In the genomic region with DNA sequence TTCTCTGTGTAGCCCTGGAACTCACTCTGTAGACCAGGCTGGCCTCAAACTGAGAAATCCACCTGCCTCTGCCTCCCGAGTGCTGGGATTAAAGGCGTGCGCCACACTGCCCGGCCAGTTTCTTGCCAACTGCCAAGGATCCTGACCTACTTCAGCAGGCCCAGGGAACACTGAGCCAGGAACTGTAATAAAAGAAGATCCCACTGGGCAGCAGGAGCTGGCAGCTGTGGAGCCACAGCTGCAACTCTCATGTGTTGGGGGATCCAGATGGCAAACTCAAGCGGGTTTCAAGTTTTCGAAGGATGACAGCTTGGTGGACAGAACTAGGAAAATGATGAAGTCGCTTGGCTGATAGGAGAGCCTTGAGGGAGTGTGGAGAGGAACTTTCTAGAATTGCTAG, we compare ENCODE assay signal across 24 mouse cellular contexts. TPM values are rescaled to one million over a fixed set of nuclear protein-coding genes. Genes with fewer than 3 reads are reported as not detected.
A peak's percentile ranks its signal among the peaks of the same experiment; 100 is the strongest.
DNase-seq lines count a peak whose midpoint lies in the region; ATAC-seq and TF ChIP-seq lines count a peak whose summit lies in the region.
"Had no signal": no experiment of that assay in that cellular context is flagged by ENCODE, and none has a peak within 500 bp of the region (broad histone marks: within the 10 kb centered on the region; RNA-seq: fewer than 3 reads in every experiment).

No protein-coding gene starts in this region.

- peaks cover 22% of the 10 kb centered on the region for H3K4me1 ChIP-seq in heart, embryonic 12.5 days (replicated peaks)

- H3K27me3 ChIP-seq in heart, embryonic 12.5 days (replicated peaks), result no peaks in the 10 kb centered on the region
- H3K27me3 ChIP-seq: embryonic facial prominence, embryonic 13.5 days; forebrain, embryonic 12.5 days; forebrain, embryonic 15.5 days; hindbrain, embryonic 12.5 days; hindbrain, embryonic 15.5 days had no signal

- H3K9me3 ChIP-seq in heart, embryonic 12.5 days (replicated peaks), result no peaks in the 10 kb centered on the region
- H3K9me3 ChIP-seq: forebrain, embryonic 15.5 days; heart, embryonic 10.5 days; hindbrain, embryonic 12.5 days; hindbrain, embryonic 15.5 days had no signal

- H3K36me3 ChIP-seq in heart, embryonic 12.5 days, result no peaks in the 10 kb centered on the region
- H3K36me3 ChIP-seq: embryonic facial prominence, embryonic 10.5 days; embryonic facial prominence, embryonic 13.5 days; forebrain, embryonic 12.5 days; forebrain, embryonic 15.5 days; heart, embryonic 10.5 days; hindbrain, embryonic 12.5 days; hindbrain, embryonic 15.5 days had no signal

- DNase-seq in gastrocnemius, adult 2 months, result peak; percentile 83
- peak; percentile 39 for DNase-seq in gastrocnemius, postnatal 10 days
- DNase-seq in gastrocnemius, postnatal 36 days, result peak; percentile 45 to 48
- DNase-seq in left cerebral cortex, postnatal 4 days, result no peak
- DNase-seq in ovary, postnatal 36 days (ENCODE audit: low spot score), result no peak
- DNase-seq: adrenal gland, adult 8-10 months; cerebellum, adult 11 months; cerebellum, adult 8-10 months; cerebellum, postnatal 10 days; cerebellum, postnatal 36 days; embryo, embryonic 11 days; heart, adult 2 months had no signal

- TF ChIP-seq CTCF in gastrocnemius, adult 2 months (IDR thresholded peaks at IDR 0.05), result no peak

- H3K4me3 ChIP-seq in gastrocnemius, adult 2 months, result no peak overlapping the region
- H3K4me3 ChIP-seq in heart, embryonic 12.5 days, result no peak overlapping the region
- H3K4me3 ChIP-seq: embryonic facial prominence, embryonic 10.5 days; embryonic facial prominence, embryonic 13.5 days; erythroblast, embryonic 14.5 days; forebrain, embryonic 12.5 days; forebrain, embryonic 15.5 days; heart, adult 2 months; heart, embryonic 10.5 days; hindbrain, embryonic 12.5 days; hindbrain, embryonic 15.5 days had no signal

- intact Hi-C loops in gastrocnemius, adult 2 months (cut with DNase I), result loop anchor here (1.0 to 10.0 kb wide), 2 partner anchors 39 to 226 kb away; no protein-coding TSS in a partner anchor
- intact Hi-C loops in gastrocnemius, postnatal 36 days (cut with DNase I), result loop anchor here (10.0 kb wide), 1 partner anchor 226 kb away; no protein-coding TSS in a partner anchor
- intact Hi-C loops in left cerebral cortex, postnatal 4 days (cut with DNase I), result no loop called here

- peak overlapping the region; percentile 6; the same call in 1 of the 2 replicates for H3K27ac ChIP-seq in gastrocnemius, adult 2 months
- no peak overlapping the region for H3K27ac ChIP-seq in heart, embryonic 12.5 days (ENCODE audit: poor library complexity, severe bottlenecking)
- H3K27ac ChIP-seq: embryonic facial prominence, embryonic 10.5 days; embryonic facial prominence, embryonic 13.5 days; forebrain, embryonic 12.5 days; forebrain, embryonic 15.5 days; heart, adult 2 months; heart, embryonic 10.5 days; hindbrain, embryonic 12.5 days; hindbrain, embryonic 15.5 days had no signal

- 90% methylated on average over 7 of the region's 7 CpGs for WGBS in heart, embryonic 12.5 days

- no peak overlapping the region for H3K9ac ChIP-seq in heart, embryonic 12.5 days
- H3K9ac ChIP-seq: embryonic facial prominence, embryonic 13.5 days; forebrain, embryonic 12.5 days; forebrain, embryonic 15.5 days; hindbrain, embryonic 12.5 days; hindbrain, embryonic 15.5 days had no signal

- ATAC-seq in heart, embryonic 12.5 days (ENCODE audit: insufficient number of reproducible peaks, low FRiP score), result no peak
- ATAC-seq: activated CD4-positive, CD25-positive, alpha-beta regulatory T cell, adult 4 months; CD4-positive, CD25-positive, alpha-beta regulatory T cell, adult 4 months; forebrain, embryonic 15.5 days; intestine, postnatal 0 days had no signal

- H3K4me2 ChIP-seq in heart, embryonic 12.5 days, result no peak overlapping the region
- H3K4me2 ChIP-seq: embryonic facial prominence, embryonic 13.5 days; forebrain, embryonic 12.5 days; forebrain, embryonic 15.5 days; hindbrain, embryonic 12.5 days; hindbrain, embryonic 15.5 days had no signal

RNA-seq across cellular contexts. Expression of gene Brd3, which starts 3.2 kb away (rescaled TPM):
- 10 to 100 TPM; 20.8 to 32.2 TPM for total RNA-seq in gastrocnemius, adult 2 months (2021)
- 10 to 100 TPM; 52.3 to 53.6 TPM for total RNA-seq in gastrocnemius, postnatal 10 days (2021)
- total RNA-seq in gastrocnemius, postnatal 36 days (2021), result 10 to 100 TPM; 18.7 to 19.5 TPM
- 80.9 and 87.1 TPM in 2 replicates for polyA plus RNA-seq in heart, embryonic 12.5 days (2016; fragmentation: Nextera tagmentation; extraction: Ambion mirVana)
- 100 to 1,000 TPM; 119 to 123 TPM for total RNA-seq in left cerebral cortex, postnatal 4 days (2021)

RNA-seq across cellular contexts. Expression of gene Wdr5, which starts 4.3 kb away (rescaled TPM):
- total RNA-seq in gastrocnemius, adult 2 months (2021), result 10 to 100 TPM; 18.8 to 21.3 TPM
- 10 to 100 TPM; 27.4 to 27.8 TPM for total RNA-seq in gastrocnemius, postnatal 10 days (2021)
- 10 to 100 TPM; 14.5 to 16.8 TPM for total RNA-seq in gastrocnemius, postnatal 36 days (2021)
- 33.7 and 36.1 TPM in 2 replicates for polyA plus RNA-seq in heart, embryonic 12.5 days (2016; fragmentation: Nextera tagmentation; extraction: Ambion mirVana)
- 10 to 100 TPM; 52.5 to 52.8 TPM for total RNA-seq in left cerebral cortex, postnatal 4 days (2021)

Comparison
In these comparisons a context has a peak if more than half of its experiments do, and no peak if none do; other contexts are left out.
1. DNase-seq: peak in gastrocnemius, adult 2 months (single experiment), gastrocnemius, postnatal 10 days (single experiment) and gastrocnemius, postnatal 36 days (2 of 2); none in left cerebral cortex, postnatal 4 days (single experiment) and ovary, postnatal 36 days (single experiment).